Mouse (Mus musculus): ENCODE results near the gene Vamp1. TPM values are rescaled to one million over a fixed set of nuclear protein-coding genes. Genes with fewer than 3 reads are reported as not detected.

Gene Vamp1
- polyA plus RNA-seq, 1 experiment from 2014 or later, result 1.7 TPM

GRCm38 (mm10) chr6:125292256-125292655 is 76.9 kb downstream of the Vamp1 start:
- no peaks in the 10 kb centered on the region for H3K4me1 ChIP-seq (replicated peaks; ENCODE audit: control insufficient read depth, insufficient read depth, low read length)
- H3K4me3 ChIP-seq (ENCODE audit: low read depth, low read length), result no peak overlapping the region
- H3K4me2 ChIP-seq, result no peak overlapping the region
- H3K9me3 ChIP-seq (ENCODE audit: control insufficient read depth, low read length), result no peaks in the 10 kb centered on the region; the same call in 1 of the 2 replicates
- ATAC-seq (replicated peaks; ENCODE audit: low FRiP score) (no peak), DNase-seq (ENCODE audit: low spot score) (no peak)
- WGBS, result 78% methylated on average over 7 of the region's 7 CpGs
- no peak overlapping the region for H3K27ac ChIP-seq (ENCODE audit: low read depth, low read length)
- H3K36me3 ChIP-seq (ENCODE audit: control insufficient read depth, insufficient read depth, low read length), result no peaks in the 10 kb centered on the region
- H3K9ac ChIP-seq (ENCODE audit: low read depth, low read length), result no peak overlapping the region
- no peaks in the 10 kb centered on the region for H3K27me3 ChIP-seq (replicated peaks; ENCODE audit: control insufficient read depth, insufficient read depth, low read length)

- WGBS, result 83% methylated on average over 4 of the region's 4 CpGs
- no peak overlapping the region for H3K27ac ChIP-seq (ENCODE audit: low read depth, low read length)
- H3K4me1 ChIP-seq (replicated peaks; ENCODE audit: control insufficient read depth, insufficient read depth, low read length), result no peaks in the 10 kb centered on the region
- H3K9ac ChIP-seq (ENCODE audit: low read depth, low read length), result no peak overlapping the region
- no peak overlapping the region for H3K4me2 ChIP-seq
- no peak for ATAC-seq (replicated peaks; ENCODE audit: low FRiP score)
- H3K4me3 ChIP-seq (ENCODE audit: low read depth, low read length), result no peak overlapping the region
- H3K27me3 ChIP-seq (replicated peaks; ENCODE audit: control insufficient read depth, insufficient read depth, low read length), result no peaks in the 10 kb centered on the region
- H3K36me3 ChIP-seq (ENCODE audit: control insufficient read depth, insufficient read depth, low read length), result no peaks in the 10 kb centered on the region
- H3K9me3 ChIP-seq (ENCODE audit: control insufficient read depth, low read length), result no peaks in the 10 kb centered on the region; the same call in 1 of the 2 replicates
- no peak for DNase-seq (ENCODE audit: low spot score)
Measured at GRCm38 (mm10) chr6:125294049-125294448, 78.7 kb downstream of the Vamp1 start.

Small RNAs within 50 kb of the gene (microRNA-seq; reads per million reads assigned to microRNA genes)
- 2.5 reads per million for gene Mir3098 (ENCODE audit: borderline number of aligned reads)
- gene Mir8113 (ENCODE audit: borderline number of aligned reads), result not detected

Other genes with a start within 250 kb of the Vamp1 start
- gene Pianp, start 218.9 kb upstream of the Vamp1 start, polyA plus RNA-seq (2014; fragmentation: Nextera tagmentation; extraction: Ambion mirVana), result 0.30 and 0.40 TPM in 2 replicates
- gene Zfp384, start 206.4 kb upstream of the Vamp1 start, polyA plus RNA-seq (2014; fragmentation: Nextera tagmentation; extraction: Ambion mirVana), result 7.6 and 7.9 TPM in 2 replicates
- 60.0 and 63.8 TPM in 2 replicates for gene Ing4, start 175.8 kb upstream of the Vamp1 start, polyA plus RNA-seq (2014; fragmentation: Nextera tagmentation; extraction: Ambion mirVana)
- 6.0 and 7.4 TPM in 2 replicates for gene Acrbp, start 165.9 kb upstream of the Vamp1 start, polyA plus RNA-seq (2014; fragmentation: Nextera tagmentation; extraction: Ambion mirVana)
- 2.6 and 3.2 TPM in 2 replicates for gene Lpar5, start 147.6 kb upstream of the Vamp1 start, polyA plus RNA-seq (2014; fragmentation: Nextera tagmentation; extraction: Ambion mirVana)
- gene Chd4, start 119.6 kb upstream of the Vamp1 start, polyA plus RNA-seq (2014; fragmentation: Nextera tagmentation; extraction: Ambion mirVana), result 62.5 and 71.6 TPM in 2 replicates
- 114 and 125 TPM in 2 replicates for gene Nop2, start 83.6 kb upstream of the Vamp1 start, polyA plus RNA-seq (2014; fragmentation: Nextera tagmentation; extraction: Ambion mirVana)
- 7.7 and 9.9 TPM in 2 replicates for gene Iffo1, start 70.3 kb upstream of the Vamp1 start, polyA plus RNA-seq (2014; fragmentation: Nextera tagmentation; extraction: Ambion mirVana)
- gene Gapdh, start 49.1 kb upstream of the Vamp1 start, polyA plus RNA-seq (2014; fragmentation: Nextera tagmentation; extraction: Ambion mirVana), result 2,450 and 2,526 TPM in 2 replicates
- 150 and 158 TPM in 2 replicates for gene Ncapd2, start 23.9 kb upstream of the Vamp1 start, polyA plus RNA-seq (2014; fragmentation: Nextera tagmentation; extraction: Ambion mirVana)
- gene Mrpl51, start 23.8 kb upstream of the Vamp1 start, polyA plus RNA-seq (2014; fragmentation: Nextera tagmentation; extraction: Ambion mirVana), result 287 and 311 TPM in 2 replicates
- 4.0 TPM in 2 replicates for gene Tapbpl, start 16.3 kb downstream of the Vamp1 start, polyA plus RNA-seq (2014; fragmentation: Nextera tagmentation; extraction: Ambion mirVana)
- gene Cd27, start 21.5 kb downstream of the Vamp1 start, polyA plus RNA-seq (2014; fragmentation: Nextera tagmentation; extraction: Ambion mirVana), result 2.7 and 3.2 TPM in 2 replicates
- 0.12 TPM in 1 of 2 replicates, not detected in the other for gene Tuba3a, start 70.5 kb downstream of the Vamp1 start, polyA plus RNA-seq (2014; fragmentation: Nextera tagmentation; extraction: Ambion mirVana)
- gene Ltbr, start 98.3 kb downstream of the Vamp1 start, polyA plus RNA-seq (2014; fragmentation: Nextera tagmentation; extraction: Ambion mirVana), result 30.1 and 34.7 TPM in 2 replicates
- 0.55 and 0.74 TPM in 2 replicates for gene Scnn1a, start 105.1 kb downstream of the Vamp1 start, polyA plus RNA-seq (2014; fragmentation: Nextera tagmentation; extraction: Ambion mirVana)
- gene Tnfrsf1a, start 133.8 kb downstream of the Vamp1 start, polyA plus RNA-seq (2014; fragmentation: Nextera tagmentation; extraction: Ambion mirVana), result 37.0 and 38.0 TPM in 2 replicates
- gene Plekhg6, start 165.2 kb downstream of the Vamp1 start, polyA plus RNA-seq (2014; fragmentation: Nextera tagmentation; extraction: Ambion mirVana), result 0.30 and 0.35 TPM in 2 replicates